Mouse (Mus musculus) retina, postnatal 1 day (tissue): ENCODE measurements around the gene Mybbp1a.

ENCODE experiments used
- DNase-seq: peaks from one replicate; pipeline ENCODE4 v3.0.0-alpha.2; 2012

The Mybbp1a gene

GRCm38 (mm10) chr11:72481313-72481712, 40.2 kb downstream of the Mybbp1a start:
- DNase-seq: no peak

GRCm38 (mm10) chr11:72481952-72482351, 40.8 kb downstream of the Mybbp1a start:
- DNase-seq: no peak

- DNase-seq: no peak
Observed at GRCm38 (mm10) chr11:72484549-72484948, 43.4 kb downstream of the Mybbp1a start.

GRCm38 (mm10) chr11:72485157-72485556, 44.0 kb downstream of the Mybbp1a start:
- no peak for DNase-seq

GRCm38 (mm10) chr11:72485960-72486359, 44.8 kb downstream of the Mybbp1a start:
- no peak for DNase-seq

GRCm38 (mm10) chr11:72487171-72487570, 46.0 kb downstream of the Mybbp1a start:
- DNase-seq: no peak

- no peak for DNase-seq
Observed at GRCm38 (mm10) chr11:72487739-72488138, 46.6 kb downstream of the Mybbp1a start.

GRCm38 (mm10) chr11:72488753-72489271, 47.7 kb downstream of the Mybbp1a start:
- peak; percentile 88 for DNase-seq

GRCm38 (mm10) chr11:72489397-72489796, 48.2 kb downstream of the Mybbp1a start:
- no peak for DNase-seq

GRCm38 (mm10) chr11:72489881-72490301, 48.7 kb downstream of the Mybbp1a start, which contains the start of gene Spns2:
Gene Spns2 (minus strand): TSS chr11:72489904.
- peak; percentile 93 for DNase-seq

GRCm38 (mm10) chr11:72491130-72491960, 50.2 kb downstream of the Mybbp1a start:
- no peak for DNase-seq

- peak; percentile 49 for DNase-seq
Observed at GRCm38 (mm10) chr11:72494046-72494988, 53.2 kb downstream of the Mybbp1a start.

GRCm38 (mm10) chr11:72496066-72496465, 54.9 kb downstream of the Mybbp1a start:
- no peak for DNase-seq

GRCm38 (mm10) chr11:72496775-72497174, 55.6 kb downstream of the Mybbp1a start:
- no peak for DNase-seq

- DNase-seq: no peak
Observed at GRCm38 (mm10) chr11:72497367-72497766, 56.2 kb downstream of the Mybbp1a start.

- no peak for DNase-seq
Observed at GRCm38 (mm10) chr11:72500139-72500538, 59.0 kb downstream of the Mybbp1a start.
